Mouse (Mus musculus) left cerebral cortex, adult 2 months (tissue): ENCODE results near the gene Arpp19. TPM values are rescaled to one million over a fixed set of nuclear protein-coding genes. Genes with fewer than 3 reads are reported as not detected.

Experiments used
- DNase-seq, 2 experiments: peaks; one replicate each; pipeline ENCODE4 v3.0.0; 2021 to 2022; ENCODE audit warnings: low spot score in 2 of 2, mixed read lengths in 1 of 2; ENCODE audit errors: extremely low spot score in 1 of 2
- H3K27ac ChIP-seq: fragments of 200-600 bp; 2 replicates; pipeline ENCODE4 v1.8.1; 2022
- H3K4me3 ChIP-seq: fragments of 200-600 bp; 2 replicates; pipeline ENCODE4 v1.8.1; 2022
- CTCF ChIP-seq: fragments of 200-600 bp; IDR thresholded peaks from 2 replicates; pipeline ENCODE4 v1.8.1; 2022; ENCODE audit warnings: antibody characterized with exemption, mild to moderate bottlenecking, moderate library complexity
- intact Hi-C: fragments of 180-260 bp; cut with DNase I; formaldehyde crosslinking; loops from one replicate; pipeline ENCODE4 v1.15.1; 2025
- long read RNA-seq, 2 experiments: library from polyadenylated mRNA; stranded (forward); transcript quantifications; one replicate each; pipeline ENCODE4 v2.0.0; 2021; ENCODE audit warnings: borderline mapping rate in 2 of 2
- total RNA-seq, 2 experiments: library from RNA; stranded (reverse); gene quantifications; 2 replicates each; pipeline ENCODE4 v1.2.3; 2021

Gene Arpp19
- total RNA-seq = 100 to 1,000 TPM; 449 to 473 TPM
- long read RNA-seq, experiment 1, full-length matches to known transcripts = 347 of 381 reads
- long read RNA-seq, experiment 1, partial matches to known transcripts = 22 of 381 reads
- long read RNA-seq, experiment 1, other reads (novel, unspliced or antisense) = 12 of 381 reads
- long read RNA-seq, experiment 2, full-length matches to known transcripts = 230 of 258 reads
- long read RNA-seq, experiment 2, partial matches to known transcripts = 15 of 258 reads
- long read RNA-seq, experiment 2, other reads (novel, unspliced or antisense) = 13 of 258 reads

DNA sequence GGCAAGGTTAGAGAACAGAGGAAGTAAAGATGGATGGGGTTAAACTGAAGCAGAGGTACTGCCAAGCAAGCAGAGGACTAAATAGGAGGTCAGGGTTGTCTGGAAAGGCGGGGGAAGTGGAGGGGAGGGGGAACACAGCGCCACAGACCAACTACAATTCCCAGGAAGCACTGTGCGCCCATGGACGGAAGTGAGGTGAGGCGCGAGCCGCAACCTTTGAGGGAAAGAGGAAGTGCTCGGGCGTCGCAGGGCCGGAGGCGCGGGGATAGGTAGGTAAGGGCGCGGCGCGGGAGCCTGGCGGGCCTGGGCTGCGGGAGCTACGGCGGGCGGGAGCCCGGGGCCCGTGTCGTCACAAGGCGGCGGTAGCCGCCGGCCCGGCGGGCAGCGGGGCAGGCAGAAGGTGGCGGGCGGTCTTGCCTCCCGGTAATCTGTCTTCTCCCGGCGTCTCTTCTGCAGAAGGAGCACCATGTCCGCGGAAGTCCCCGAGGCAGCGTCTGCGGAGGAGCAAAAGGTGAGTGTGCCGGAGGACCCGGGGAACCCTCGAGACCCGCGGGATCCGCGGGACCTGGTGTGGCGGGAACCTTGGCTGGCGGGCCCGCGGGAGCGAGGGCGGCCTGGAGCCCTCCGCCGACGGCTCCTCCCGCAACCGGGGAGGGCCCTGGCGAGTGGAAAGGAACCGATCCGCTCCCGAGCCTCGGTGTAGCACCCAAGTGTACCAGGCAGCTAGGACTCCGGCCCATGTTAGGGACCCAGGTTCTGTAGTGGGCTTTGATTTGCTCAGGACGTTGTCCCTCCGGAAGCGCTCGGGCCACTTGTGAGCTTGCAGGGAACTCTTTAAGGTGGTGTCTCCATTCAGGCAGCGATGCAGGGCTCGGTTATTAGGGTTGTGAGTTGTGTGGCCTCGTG is at the start of gene Arpp19:
Gene Arpp19, plus strand, starts transcription at position 164 of the 906 bp plus-strand sequence.
- intact Hi-C loops = loop anchor here (5.0 to 10.0 kb wide), 2 partner anchors 85 to 407 kb away; partner anchors contain the start of genes Fam214a and Leo1
- Histone ChIP-seq H3K4me3 (peak within 1 kb of the TSS; percentile 93), H3K27ac (peak within 1 kb of the TSS; percentile 82)
- DNase-seq = peak; percentile 83 to 88
- no peak; the same call in 1 of the 2 replicates for TF ChIP-seq CTCF

DNA sequence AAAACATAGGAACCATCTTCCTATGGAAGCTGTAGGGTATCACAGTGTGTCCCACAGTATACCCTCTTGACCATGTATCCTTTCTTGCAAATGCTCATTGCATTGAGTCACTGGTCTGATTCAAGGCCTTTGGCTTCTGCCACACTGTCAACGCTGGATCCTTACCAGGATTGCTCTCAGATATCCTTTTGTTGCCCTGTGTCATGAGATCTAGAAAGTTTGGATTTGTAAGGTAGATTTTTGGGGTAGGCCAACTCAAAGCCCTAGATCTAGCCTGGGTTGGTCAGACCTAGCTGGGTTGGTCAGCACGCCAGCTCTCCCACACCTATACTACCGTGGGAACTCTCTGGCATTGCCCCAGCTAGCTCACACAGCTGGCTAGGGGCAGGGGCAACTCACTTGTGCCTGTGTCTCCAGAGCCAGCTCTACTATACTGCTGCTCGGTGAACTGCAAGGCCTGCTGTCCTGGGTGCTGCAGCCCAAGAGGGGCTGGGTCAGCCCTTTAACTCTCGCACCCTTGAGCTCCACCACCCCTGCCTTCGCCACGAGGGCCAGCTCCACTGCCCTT is 48.4 kb upstream of the Arpp19 start:
- no peak overlapping the region for H3K27ac ChIP-seq
- intact Hi-C loops = no loop called here
- no peak for TF ChIP-seq CTCF
- DNase-seq = no peak
- H3K4me3 ChIP-seq = no peak overlapping the region

GRCm38 (mm10) chr9:74989990-74990389 is 47.4 kb upstream of the Arpp19 start:
- TF ChIP-seq CTCF = no peak
- intact Hi-C loops = no loop called here
- DNase-seq = no peak
- H3K4me3 ChIP-seq = no peak overlapping the region
- peak overlapping the region; percentile 28; the same call in 1 of the 2 replicates for H3K27ac ChIP-seq

DNA sequence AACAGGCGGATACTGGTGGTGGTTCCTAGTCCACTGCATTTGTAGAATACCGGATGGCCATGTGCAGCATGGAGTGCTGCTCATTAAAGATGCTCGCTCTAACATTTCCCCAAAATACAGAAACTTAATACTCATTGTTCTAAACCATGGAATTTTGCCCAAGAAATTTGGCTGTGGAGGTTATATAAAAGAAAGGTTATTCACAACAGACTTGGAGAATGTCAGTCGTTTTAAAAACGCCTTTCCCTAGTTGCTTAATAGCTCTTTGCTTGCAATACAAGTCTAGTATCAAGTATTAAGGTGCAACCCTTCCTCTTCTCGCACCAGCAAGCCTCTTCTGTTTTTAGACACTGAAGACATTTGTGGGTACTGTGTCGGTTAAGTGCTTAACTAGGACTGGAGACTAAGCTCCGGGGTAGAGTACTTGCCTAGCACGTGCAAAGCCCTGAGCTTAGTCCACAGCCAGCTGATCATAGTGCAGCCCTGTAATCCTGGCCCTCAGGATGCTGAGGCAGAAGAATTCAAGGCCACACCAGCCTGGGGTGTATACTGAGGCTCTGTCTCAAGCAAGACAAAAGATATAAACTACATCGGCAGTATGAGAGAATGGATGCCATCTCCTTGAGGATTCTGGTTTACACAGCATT is 42.7 kb upstream of the Arpp19 start:
- TF ChIP-seq CTCF = no peak
- Histone ChIP-seq H3K27ac (no peak overlapping the region), H3K4me3 (no peak overlapping the region)
- intact Hi-C loops = loop anchor here (2.0 kb wide), 1 partner anchor 16 kb away; no protein-coding TSS in a partner anchor
- DNase-seq = no peak

DNA sequence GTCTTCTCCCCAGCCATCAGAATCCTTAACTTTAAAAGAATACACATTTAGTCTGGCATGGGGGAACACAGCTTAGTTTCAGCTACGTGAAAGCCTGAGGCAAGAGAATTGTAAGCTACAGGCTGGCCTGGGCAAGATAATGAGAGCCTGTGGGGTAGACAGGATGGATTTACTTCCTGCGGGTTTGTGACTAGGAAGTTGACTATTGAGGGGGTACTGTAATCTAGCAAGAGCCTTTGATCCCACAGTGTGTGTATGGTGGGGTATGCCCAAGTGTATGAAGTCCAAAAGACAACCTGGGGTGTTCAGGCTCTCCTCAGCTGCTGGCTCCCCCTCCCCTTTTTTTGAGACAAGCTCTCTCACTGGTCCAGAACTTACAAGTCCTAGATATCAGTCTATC is 41.1 kb upstream of the Arpp19 start:
- intact Hi-C loops = no loop called here
- Histone ChIP-seq H3K4me3 (no peak overlapping the region), H3K27ac (no peak overlapping the region)
- no peak for TF ChIP-seq CTCF
- DNase-seq = no peak

GRCm38 (mm10) chr9:74997976-74998375 is 39.4 kb upstream of the Arpp19 start:
- Histone ChIP-seq H3K4me3 (no peak overlapping the region), H3K27ac (no peak overlapping the region)
- DNase-seq = no peak
- no peak for TF ChIP-seq CTCF
- intact Hi-C loops = no loop called here

DNA sequence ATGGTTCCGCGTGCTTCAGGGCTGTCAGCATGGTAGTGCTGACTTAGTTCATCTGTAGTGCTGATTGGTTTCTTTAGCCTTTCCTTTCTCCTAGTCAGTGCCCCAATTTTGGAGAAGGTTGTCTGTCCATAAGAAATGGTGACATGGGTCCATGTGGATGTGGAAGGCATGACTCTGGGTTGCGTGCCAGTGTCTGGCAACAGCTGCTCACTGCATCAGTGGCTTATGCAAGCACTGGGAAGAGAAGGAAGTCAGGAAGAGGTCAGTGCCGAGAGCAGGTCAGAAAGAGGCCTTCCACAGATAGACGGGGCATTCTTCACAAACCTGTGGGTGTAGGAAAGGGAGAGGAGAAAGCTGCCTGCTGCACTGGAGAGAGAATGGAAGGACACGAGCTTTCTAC is 36.4 kb upstream of the Arpp19 start:
- Histone ChIP-seq H3K27ac (no peak overlapping the region), H3K4me3 (no peak overlapping the region)
- intact Hi-C loops = loop anchor here (5.0 kb wide), 1 partner anchor 94 kb away; no protein-coding TSS in a partner anchor
- TF ChIP-seq CTCF = no peak
- no peak for DNase-seq

- no peak for TF ChIP-seq CTCF
- H3K27ac ChIP-seq = no peak overlapping the region
- no peak for DNase-seq
Measured at GRCm38 (mm10) chr9:75001611-75002204, 35.7 kb upstream of the Arpp19 start.

GRCm38 (mm10) chr9:75002262-75002661 is 35.2 kb upstream of the Arpp19 start:
- no peak for TF ChIP-seq CTCF
- intact Hi-C loops = loop anchor here (5.0 kb wide), 1 partner anchor 95 kb away; no protein-coding TSS in a partner anchor
- no peak for DNase-seq
- Histone ChIP-seq H3K27ac (no peak overlapping the region), H3K4me3 (no peak overlapping the region)

More at GRCm38 (mm10) chr9:75001611-75002204, 35.7 kb upstream of the Arpp19 start:
- H3K4me3 ChIP-seq = no peak overlapping the region
- intact Hi-C loops = loop anchor here (5.0 kb wide), 1 partner anchor 94 kb away; no protein-coding TSS in a partner anchor

DNA sequence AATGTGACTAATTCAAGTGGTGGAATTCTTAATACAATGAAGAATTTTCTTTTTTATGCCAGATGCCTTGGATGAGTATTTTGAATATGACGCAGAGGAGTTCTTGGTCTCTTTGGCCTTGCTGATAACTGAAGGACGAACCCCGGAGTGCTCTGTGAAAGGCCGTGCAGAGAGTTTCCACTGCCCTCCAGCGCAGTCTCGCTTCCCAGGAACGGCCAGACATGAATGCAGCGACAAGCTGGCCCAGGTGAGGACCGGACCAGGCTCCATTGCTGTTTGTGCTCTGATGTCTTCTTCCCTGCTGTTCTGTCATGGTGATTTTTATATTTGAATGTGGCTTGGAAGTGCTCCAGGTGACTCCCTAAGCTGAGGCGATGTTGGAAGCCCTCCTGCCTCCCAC is 33.2 kb upstream of the Arpp19 start:
- H3K4me3 ChIP-seq = no peak overlapping the region
- DNase-seq = no peak
- intact Hi-C loops = loop anchor here (5.0 kb wide), 1 partner anchor 97 kb away; no protein-coding TSS in a partner anchor
- no peak overlapping the region for H3K27ac ChIP-seq
- no peak for TF ChIP-seq CTCF

- TF ChIP-seq CTCF = no peak
- intact Hi-C loops = loop anchor here (5.0 kb wide), 1 partner anchor 109 kb away; no protein-coding TSS in a partner anchor
- Histone ChIP-seq H3K27ac (no peak overlapping the region), H3K4me3 (no peak overlapping the region)
- no peak for DNase-seq
Measured at GRCm38 (mm10) chr9:75016591-75016990, 20.8 kb upstream of the Arpp19 start.
